Mouse (Mus musculus) left cerebral cortex, postnatal 10 days (tissue): Measurements from ENCODE around the gene 7530416G11Rik. TPM values are rescaled to one million over a fixed set of nuclear protein-coding genes. Genes with fewer than 3 reads are reported as not detected.

Experiments
- DNase-seq, 2 experiments: peaks; one replicate each; pipeline ENCODE4 v3.0.0; 2021 to 2022; ENCODE audit warnings: low spot score in 2 of 2, mixed read lengths in 1 of 2; ENCODE audit errors: extremely low spot score in 1 of 2
- intact Hi-C: fragments of 180-260 bp; cut with DNase I; formaldehyde crosslinking; loops from one replicate; pipeline ENCODE4 v1.15.1; 2025
- total RNA-seq, 2 experiments: library from RNA; stranded (reverse); gene quantifications; 2 replicates each; pipeline ENCODE4 v1.2.3; 2021

7530416G11Rik gene
- not detected for total RNA-seq

DNA sequence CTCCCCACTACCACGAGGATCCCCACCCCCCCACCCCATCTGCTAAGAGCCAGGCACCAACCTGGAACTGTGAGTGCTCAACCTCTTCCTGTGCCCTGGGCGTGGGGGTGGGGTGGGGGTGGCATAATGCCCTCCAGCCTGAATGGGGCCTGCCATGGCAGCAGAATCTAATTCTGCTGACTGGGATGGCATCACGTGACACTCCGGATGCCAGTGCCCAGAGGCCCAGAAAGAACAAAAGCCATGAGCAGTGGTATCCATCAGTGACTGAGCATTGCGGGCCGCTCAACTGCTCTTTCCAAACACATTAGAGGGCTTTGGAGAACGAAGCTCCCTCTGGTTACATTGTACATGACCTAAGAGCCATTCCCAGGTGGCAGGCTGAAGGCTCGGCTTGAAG, at the start of gene 7530416G11Rik:
7530416G11Rik (minus strand) TSS at position 101 of the 400 bp plus-strand sequence.
- DNase-seq, result no peak
- intact Hi-C loops, result no loop called here

DNA sequence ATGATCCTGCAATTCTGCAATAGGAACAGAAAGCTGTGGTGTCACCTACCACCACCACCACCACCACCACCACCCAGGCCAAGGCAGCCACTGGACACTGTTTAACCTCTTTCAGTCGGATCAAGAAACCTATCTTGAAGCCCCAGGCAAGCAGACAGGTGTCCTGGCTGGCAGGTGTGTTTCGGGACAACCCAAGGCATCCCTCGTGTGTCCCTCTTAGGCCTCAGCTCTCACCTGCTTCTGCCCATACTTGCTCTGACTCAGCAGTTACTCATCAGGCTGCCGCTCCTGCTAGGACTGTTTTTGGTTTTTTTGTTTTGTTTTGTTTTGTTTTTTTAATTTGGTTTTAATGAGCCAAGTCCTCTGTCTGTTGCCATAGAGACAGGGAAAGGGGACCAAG, 43.5 kb upstream of the 7530416G11Rik start:
- DNase-seq, result no peak
- intact Hi-C loops, result no loop called here

DNA sequence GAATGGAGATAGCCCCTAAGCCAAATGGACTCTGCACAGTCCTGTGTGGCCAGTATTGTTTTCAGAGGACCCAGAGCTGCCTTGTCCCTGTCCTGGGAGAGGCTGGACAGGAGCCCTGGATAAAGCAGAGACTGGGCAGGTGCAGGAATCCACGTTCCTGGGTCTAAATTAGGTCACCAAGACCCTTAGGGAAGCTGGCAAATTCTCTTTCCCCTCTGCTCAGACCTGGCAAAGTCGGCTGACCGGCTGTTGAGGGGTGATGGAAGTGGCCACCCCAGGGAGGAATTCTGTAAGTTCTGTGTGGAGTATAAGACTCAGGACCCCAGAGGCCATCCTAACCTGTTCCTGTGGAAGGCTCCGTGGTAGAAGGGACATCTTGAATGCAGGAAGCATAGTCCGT, 42.3 kb upstream of the 7530416G11Rik start:
- no peak for DNase-seq
- intact Hi-C loops, result no loop called here

DNA sequence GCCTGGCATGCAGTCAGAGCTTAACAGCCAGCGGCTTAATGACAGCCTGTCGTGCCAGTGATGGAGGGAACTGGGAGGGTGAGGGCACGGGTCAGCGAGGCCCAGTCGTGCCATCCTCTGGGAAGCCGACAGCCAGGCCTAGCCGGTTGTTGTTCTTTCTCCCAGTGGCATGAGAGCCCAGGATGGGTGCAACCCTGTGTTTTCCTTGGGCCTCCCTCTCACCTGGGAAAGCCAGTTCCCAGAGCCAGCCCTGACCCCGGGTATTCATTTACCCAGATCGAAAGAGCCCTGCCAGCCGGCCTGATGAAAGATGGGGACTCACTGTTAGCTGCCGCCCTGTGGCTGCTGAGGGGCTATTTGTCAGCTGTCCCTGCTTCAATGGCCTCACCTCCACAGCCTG, 35.1 kb upstream of the 7530416G11Rik start:
- intact Hi-C loops, result no loop called here
- no peak for DNase-seq

DNA sequence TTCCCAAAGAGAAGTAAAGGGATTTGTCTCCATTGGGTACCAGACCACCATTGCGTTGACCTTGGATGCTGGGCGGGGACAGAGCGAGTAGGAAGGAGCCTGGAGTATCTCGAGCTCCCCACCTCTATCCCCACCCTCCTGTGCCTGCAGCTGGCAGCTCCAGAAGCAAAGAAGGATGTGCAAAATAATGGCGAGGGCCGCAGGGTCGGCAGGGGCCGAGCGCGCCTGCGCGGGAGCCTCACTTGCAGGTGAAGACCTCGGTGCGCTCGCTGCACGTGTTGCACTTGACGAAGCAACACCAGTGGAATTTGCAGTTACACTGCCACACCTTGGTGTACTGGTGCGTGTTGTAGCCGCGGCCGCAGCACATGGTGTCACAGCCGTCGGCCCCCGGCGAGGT, 34.1 kb upstream of the 7530416G11Rik start:
- no peak for DNase-seq
- intact Hi-C loops, result no loop called here

DNA sequence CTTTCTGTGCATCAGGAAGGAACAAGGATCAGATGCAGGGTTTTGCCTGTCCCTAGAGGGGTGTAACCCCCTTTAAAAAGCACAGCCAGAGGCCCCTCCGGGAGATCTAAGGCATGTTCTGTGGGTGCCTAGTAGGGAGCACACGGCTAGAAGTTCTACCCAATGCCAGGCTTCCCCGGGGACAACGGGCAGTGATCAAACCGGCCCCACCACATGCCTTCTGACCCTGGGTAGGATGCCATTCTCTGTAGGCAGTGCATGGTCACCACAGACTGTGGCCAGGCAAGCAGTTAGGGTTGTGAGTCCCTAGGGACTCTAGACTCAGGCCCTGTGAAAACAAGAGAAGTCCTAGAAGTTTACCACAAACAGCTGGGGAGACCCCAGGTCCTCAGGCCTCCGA, 31.6 kb upstream of the 7530416G11Rik start:
- intact Hi-C loops, result no loop called here
- no peak for DNase-seq

DNA sequence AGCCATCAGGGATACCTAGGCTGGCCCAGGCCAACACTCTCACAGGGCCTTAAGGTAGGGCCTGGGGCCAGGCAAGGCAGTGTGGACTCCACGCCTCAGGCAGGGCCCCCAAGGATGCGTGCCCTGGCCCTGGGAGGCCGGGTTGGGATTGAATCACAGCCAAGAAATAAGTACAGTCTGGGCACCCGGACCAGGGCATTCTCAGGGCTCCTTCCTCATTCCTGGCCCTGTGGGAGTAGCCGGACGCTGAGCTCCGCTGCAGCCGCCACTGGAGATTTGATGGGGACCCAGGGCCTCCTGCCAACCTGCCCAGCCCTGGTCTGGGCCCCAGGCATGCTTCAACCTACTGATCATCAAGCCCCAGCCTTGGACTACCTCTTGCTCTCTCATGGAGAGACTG, 31.2 kb upstream of the 7530416G11Rik start:
- DNase-seq, result no peak
- intact Hi-C loops, result no loop called here

DNA sequence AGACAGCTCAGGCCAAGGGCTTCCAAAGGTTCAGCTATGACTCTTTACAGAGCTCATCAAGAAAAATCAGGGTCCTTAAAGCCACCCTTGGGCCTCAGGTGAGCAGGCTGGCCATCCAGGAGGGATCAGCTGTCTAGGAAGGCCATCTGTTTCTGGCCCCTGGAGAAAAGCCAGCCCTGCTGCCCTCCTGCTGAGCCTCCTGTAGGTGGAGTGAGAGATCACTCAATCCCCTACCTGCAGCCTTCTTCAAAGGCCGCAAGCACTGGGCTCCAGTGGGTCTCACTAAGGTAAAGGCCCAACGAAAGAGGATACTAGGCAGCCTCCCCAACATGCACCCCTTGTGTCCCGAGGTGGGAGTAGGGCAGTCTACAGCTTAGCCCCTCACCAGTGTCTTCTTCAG, 29.0 kb upstream of the 7530416G11Rik start:
- intact Hi-C loops, result no loop called here
- no peak for DNase-seq

DNA sequence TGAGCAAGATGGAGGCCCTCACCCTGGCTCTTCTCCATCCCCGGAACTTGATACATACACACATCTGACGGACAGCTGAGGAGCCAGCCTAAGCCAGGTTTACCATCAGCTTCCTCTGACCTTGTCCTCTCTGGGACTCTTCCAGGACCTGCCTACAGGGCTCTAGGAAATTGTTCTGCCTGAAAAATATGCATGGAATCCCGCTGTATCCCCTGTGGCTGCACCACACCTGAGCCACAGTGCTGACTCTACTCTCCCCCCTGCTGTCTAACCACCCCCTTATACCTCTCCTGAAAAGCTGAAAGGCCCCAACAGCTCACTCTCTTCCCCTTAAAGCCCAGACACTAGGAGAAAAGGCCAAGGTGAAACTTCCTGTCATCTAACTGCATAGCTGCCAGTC, 26.9 kb upstream of the 7530416G11Rik start:
- intact Hi-C loops, result no loop called here
- no peak for DNase-seq

DNA sequence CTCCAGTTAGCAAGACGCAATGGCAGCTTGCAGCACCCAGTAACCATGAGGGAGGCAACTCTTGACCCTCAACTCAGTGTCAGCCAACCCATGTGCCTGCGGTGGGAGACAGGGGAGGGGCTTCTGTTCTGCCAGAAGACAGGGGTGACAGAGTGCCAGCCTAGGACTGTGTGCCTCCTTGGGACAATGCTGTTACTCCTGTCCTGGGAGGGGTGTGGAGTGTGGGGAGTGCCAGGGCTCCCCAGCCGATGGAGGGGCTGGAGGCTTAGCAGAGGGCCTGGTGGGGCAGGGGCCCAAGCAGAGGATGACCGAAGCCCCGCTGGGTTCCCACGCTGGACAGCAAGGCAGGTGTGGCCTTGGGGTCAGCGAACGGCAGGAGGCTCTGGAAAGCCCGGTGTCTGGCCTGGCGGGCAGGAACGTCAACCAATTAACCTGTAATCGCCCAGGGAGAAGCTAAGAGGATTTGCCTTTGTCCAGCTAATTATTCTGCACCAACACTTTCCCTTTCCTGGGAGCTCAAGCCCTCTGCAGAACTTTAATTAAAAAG, 21.4 kb upstream of the 7530416G11Rik start:
- intact Hi-C loops, result no loop called here
- DNase-seq, result no peak

DNA sequence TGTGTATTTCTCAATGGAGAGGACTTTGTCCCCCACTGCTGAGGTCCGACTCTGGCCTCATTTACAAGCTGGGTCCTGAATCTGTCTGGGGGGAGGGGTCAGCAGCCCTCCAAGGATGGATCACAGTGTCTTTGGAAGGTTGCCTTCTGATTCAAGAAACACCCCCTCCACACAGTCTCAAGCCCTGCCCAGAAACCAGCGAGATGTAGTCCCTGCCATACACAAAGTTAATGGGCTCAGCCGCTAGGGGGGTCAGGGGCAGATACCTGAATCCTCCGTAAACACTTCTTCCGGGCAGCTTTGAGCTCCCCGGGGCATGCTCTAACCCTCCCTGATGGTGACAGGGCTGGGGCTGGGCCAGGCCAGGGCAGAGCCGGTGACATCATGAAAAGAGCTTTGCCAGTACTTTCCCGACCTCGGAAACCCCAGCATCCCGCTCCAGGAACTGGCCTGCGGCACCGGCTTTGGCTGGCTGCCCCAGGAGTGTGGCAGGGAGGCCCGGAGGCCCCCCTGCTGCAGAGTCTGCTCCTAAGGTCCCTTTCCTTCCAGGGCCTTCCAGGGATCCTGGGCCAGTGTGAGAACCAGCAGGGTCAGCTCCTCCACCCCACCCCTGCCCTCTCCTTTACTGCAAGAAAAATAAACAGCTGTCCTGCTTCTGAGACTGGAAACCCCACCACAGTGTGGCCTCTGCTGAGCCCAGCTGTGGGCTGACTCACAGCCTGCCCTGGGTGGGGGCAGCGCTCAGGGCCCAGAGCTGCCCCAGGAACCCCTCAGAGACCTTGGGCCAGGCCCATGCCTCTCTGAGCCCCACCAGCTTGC, 20.4 kb upstream of the 7530416G11Rik start:
- peak; percentile 23 to 70 for DNase-seq
- intact Hi-C loops, result no loop called here

DNA sequence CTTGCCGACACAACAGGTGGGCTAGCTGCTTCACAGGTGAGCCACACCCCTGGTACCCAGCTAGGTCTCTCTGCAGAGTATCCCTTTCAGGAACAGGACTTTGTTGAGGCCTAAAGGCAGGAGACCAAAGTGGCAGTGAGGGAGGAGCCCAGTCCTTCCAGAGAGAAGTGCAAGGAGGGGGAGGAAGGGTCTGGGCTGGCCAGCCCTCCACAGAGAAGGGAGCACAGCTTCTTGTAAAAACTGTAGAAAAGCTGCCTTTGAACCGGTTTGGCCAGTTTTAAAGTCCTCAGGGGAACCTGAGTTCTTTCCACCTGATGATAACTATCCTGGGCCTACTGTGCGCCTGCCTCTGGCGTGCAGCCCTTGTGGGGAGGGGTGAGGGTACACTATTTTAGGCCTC, 16.4 kb upstream of the 7530416G11Rik start:
- DNase-seq, result no peak
- intact Hi-C loops, result no loop called here

DNA sequence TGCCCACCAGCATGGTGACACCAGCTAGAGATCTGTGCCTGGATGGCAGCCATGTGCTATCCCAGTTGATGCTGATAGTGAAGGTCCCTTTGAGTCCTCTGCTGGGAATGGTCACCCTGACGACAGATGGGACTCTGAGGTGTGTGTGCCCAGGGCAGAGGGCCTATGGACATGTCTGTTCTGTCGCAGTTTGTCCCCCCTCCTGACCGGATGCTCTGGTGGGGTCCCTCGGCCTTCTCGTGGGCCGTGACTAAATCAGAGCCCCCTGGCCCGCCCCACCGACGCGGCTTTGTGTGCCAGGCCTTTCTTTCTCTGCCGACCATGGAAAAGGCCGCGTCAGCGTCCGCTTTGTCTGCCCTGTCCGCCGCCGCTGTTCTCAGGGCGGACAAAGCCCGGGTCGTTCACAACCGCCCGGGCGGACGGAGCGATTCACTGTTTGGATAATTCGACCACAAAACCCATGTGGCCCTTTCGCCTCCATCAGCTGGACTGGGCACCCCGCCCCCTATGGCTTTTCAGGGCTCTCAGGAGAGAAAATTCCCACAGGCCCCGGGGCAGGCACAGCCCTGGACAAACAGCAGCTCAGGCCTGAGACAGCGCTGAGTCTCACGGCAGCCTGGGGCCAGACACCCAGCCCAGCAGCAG, 4.5 kb upstream of the 7530416G11Rik start:
- intact Hi-C loops, result no loop called here
- no peak for DNase-seq

DNA sequence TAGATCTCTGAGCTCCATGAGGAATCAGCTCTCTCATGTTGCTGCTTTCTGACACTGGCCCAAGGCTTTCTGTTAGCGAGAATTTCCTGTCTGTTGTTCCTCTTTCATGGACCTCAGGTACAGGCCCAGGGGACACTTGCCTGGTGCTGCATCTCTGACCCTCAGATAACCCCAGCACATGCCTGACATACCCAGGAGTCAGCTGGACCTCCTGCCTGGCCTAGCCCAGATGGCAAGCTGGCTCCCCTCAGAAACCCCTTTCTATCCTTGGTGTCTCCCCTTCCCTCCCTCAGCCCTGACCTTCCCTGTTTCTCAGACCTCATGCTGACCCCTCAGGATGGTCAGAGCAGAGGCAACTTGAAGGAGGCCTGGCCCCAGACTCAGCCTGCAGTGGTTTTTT, 3.7 kb upstream of the 7530416G11Rik start:
- intact Hi-C loops, result no loop called here
- no peak for DNase-seq

DNA sequence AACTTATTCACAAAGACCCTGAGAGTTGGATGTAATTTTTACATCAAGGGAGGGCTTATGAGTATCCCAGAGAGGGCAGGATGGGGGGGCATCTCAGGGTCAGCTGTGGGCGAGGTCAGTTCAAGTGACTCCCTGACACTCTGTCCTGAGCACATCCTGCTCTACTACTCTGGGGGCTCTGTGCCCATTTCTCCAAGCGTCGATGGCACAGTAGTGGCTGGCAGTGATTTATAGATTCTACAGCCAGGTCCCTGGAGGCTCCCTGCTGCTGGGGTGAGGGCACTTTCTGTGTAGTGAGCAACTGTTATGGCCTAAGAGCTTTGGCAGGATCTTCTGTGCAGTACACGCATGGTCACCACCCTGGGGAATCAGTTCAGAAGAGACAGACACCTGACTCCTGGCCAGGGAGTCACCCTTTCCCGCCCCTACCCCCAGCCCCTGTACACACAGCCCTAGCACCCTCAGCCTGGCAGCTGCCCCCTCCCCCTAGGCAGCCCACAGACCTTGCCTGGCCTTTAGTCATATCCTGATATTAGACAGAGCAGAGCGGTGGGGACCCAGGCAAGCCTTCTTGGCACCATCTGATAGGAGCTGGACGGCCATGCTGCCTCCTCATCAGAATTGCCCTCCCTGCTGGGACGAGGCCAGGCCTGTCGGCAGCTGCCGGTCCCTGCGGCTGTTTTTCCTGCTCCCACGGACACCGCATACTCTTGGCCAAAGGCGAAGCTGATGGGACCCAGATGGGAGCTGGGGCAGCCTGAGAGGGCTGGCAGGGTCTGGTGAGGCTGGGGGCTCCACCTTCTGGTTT, 2.3 kb upstream of the 7530416G11Rik start:
- DNase-seq, result peak; percentile 27 to 76
- intact Hi-C loops, result no loop called here

DNA sequence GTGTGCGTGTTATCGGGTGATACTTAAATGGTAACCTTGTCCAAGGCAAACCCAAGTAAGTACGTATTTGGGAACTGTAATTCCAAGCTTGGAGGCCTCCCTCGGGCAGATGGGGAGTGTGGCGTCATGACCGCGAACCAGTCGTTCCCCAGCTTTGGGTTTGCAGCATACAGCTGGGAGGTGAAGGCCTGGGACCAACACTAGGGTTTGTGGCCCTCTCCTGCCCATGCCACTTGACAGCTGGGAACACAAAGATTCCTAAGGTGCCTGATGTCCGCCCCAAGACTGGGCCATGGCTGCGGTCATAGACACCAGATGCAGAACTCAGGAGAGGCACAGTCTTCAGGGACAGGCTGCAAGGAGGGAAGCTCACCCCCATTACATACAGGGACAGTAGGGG, 2.8 kb downstream of the 7530416G11Rik start:
- no peak for DNase-seq
- intact Hi-C loops, result no loop called here

DNA sequence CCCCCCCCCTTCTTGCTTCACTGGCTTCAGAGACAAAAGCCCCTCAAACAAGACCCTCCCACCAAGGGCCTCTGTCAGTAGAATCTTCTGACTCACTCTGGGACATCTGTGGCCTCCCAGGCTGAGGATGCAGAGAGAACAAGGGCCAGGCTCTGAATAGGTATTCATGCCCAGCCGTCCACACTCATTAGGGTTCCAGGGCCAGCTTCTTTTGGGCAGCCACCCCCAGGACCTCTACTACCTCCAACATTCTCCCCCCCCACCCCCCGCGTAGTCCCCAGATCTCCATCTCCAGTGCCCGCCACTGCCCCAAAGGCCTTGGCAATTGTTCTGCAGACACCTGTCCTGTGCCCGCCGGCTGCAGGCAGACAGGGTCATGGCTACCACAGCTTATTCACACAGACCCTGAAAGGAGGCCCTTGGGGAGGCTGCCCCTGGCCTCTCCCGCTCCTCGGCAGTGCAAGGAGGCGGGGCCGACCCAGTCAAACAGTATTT, 5.0 kb downstream of the 7530416G11Rik start:
- intact Hi-C loops, result no loop called here
- no peak for DNase-seq

DNA sequence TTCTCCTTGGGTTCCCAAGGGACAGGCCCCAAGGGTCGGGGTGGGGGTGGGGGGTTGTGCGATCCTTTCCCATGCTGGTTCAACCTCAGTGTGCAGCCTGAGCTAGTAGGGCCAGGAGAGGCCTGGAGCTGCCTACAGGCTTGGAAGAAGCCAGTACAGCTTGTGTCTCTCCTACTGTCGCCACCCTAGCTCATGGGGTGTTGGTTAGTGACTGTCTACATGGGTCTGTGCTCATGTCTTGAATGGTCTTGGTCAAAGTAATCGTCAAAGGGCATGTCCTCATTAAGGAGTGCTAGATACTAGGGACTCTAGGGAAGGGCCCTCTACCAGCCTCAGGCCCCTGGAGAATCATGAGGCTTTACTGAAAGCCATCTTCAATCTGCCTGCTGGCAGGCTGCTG, 5.5 kb downstream of the 7530416G11Rik start:
- intact Hi-C loops, result no loop called here
- DNase-seq, result no peak

DNA sequence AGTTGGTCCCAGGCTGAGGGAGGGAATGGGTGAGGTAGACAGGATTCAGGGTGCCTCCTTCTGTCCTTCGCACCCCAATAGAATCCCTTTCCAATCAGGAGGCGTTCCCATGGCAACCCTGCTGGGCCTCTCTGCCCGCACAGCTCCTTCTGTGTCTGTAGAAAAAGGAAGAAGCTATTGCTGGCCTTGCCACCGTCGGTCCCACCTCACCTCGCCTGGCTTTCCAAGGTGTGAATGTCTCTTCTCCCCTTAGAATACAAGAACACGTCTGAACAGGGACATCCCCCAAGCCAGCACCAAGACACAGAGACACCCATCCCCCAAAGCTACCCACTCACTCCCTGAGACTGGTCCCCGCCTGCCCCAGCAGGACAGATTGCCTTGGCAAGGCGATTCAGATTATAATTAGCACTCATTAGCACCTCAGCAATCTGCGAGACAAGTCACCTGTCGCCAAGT, 8.8 kb downstream of the 7530416G11Rik start:
- intact Hi-C loops, result no loop called here
- peak; percentile 68 to 73 for DNase-seq
